Mouse (Mus musculus) forelimb bud, embryonic 11.5 days (tissue): ENCODE results near the gene Gm6034.
"Not testable (repeated sequence)": the region's sequence is repeated elsewhere in the genome, so short reads cannot be mapped to it uniquely, and the experiment has no call there.

ENCODE experiments used
- DNase-seq: peaks from one replicate; pipeline ENCODE4 v3.0.0-alpha.2; 2012; ENCODE audit warnings: low read depth, low spot score

Gm6034 gene

DNA sequence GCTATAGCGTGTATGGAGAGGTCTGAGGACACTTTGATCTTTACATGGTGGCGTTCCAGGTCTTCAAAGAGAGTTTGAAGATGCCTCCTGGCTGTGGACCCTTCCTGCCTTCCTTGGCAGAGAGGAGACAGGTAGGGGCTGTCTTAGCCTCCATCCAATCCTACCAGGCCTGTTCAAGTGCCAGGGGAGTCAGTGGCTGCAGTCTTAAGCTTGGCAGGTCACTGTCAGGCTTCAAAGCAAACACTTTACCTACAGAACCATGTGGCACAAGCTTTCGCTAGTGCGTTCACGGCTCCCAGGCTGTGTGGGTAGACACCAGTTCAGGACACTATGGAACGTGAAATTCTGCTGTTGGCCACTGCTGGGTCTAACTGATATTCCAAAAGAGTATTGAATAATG is 19.8 kb upstream of the Gm6034 start:
- DNase-seq, result no peak

DNA sequence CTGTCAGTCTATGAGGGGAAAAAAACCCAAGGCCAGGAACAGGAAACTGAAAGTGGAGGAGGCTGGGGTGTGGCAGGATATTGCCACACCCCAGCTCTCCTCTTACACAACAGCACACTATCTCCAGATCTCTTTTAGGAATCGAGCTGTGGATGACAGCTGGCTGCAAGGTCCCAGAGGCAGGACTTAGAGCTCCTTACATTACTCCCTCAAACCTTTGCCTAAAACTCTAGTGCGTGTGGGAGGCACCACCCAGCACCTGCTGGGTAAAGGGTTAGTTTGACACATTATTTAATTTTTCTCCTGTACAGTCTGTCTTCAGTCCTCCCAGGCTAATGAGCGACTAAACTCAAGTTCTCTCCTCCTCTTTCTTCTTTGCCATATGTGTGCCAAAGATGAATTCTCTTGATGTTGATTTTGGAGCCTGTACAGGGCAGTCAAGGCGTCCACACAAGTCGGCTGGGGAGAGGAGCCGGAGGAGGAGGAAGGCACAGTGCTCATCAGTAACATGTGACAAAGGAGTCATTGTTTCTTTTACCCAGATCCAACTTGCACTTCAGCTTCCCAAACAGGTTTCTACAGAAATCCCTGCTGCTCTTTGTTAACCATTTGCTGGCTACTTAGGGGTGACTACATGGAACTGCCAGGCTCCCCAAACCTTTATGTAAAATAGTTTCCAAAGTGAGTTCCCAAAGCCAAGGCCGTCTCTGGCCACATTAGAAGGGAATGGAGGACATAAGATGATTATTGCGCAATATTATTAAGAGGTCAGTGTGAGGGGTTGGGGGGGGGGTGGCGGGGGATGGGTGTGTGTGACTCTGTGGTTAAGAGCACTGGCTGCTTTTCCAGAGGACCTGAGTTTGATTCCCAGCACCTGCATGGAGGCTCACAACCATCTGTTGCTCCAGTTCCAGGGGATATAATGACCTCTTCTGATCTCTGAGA is 18.8 kb upstream of the Gm6034 start:
- DNase-seq, result no peak

DNA sequence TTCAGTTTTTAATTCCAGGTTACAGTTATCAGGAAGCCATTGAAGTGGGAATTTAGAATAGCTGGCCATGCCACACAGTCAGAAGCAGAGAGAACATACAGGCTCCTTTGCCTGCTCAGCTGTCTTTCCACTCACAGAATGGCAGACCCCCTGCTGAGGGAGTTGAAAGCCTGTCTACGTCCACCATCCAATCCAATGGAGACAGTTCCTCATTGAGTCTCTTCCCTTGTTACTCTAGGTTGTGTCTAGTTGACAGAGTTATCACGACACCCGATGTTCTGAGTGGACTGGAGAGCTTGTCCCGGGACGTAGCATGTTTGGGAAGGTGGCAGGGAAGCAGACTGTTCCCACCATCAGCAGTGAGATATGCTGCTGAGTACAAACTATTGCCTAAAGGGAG is 17.6 kb upstream of the Gm6034 start:
- DNase-seq, result no peak

DNA sequence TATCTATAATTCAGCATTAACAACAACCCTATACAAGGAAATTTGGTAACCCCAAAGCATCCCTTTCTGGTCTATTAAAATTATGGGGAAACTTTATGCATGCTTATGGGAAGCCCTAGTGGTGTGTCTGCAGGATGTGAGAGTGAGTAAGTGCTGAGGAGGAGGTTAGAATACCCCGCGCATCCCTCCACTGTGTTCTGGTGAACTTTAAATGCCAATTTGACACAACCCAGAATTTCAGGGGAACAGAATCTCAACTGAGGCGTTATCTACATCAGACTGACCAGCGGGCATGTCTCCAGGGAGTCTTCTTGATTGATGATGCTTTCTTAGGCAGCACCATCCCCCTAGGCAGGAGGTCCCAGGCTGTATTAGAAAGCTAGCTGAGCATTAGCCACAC is 16.9 kb upstream of the Gm6034 start:
- DNase-seq, result no peak

- no peak for DNase-seq
Measured at GRCm38 (mm10) chr17:36027663-36028062, 15.1 kb upstream of the Gm6034 start.

- DNase-seq, result no peak
Measured at GRCm38 (mm10) chr17:36028879-36029619, 13.7 kb upstream of the Gm6034 start.

DNA sequence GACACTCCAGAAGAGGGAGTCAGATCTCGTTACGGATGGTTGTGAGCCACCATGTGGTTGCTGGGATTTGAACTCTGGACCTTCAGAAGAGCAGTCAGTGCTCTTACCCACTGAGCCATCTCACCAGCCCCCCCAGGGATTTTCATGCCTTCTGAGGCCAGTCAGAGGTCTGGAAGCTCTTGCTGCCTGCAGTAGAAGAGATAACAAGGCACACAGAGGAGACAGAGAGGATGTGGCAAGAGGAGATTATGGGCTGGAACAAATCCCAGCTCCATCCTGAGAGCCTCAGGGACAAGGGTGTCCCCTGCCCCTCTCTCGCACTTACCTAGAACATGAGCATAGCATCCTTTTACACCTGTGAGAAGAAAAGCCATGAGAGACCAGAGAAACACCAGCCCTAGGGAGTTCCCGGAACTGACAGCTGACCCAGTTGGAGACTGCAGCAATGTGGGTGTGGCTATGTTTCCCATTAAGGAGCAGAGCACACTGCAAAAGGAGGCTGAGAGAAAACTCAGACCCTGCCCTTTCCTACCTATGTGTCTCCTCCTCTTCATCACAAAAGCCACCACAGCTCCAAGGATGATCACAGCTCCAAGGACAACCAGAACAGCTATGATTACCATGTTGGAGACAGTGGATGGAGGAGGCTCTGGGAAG is 12.6 kb upstream of the Gm6034 start:
- not testable (repeated sequence) for DNase-seq

- DNase-seq, result not testable (repeated sequence)
Measured at GRCm38 (mm10) chr17:36030703-36031582, 11.8 kb upstream of the Gm6034 start.

DNA sequence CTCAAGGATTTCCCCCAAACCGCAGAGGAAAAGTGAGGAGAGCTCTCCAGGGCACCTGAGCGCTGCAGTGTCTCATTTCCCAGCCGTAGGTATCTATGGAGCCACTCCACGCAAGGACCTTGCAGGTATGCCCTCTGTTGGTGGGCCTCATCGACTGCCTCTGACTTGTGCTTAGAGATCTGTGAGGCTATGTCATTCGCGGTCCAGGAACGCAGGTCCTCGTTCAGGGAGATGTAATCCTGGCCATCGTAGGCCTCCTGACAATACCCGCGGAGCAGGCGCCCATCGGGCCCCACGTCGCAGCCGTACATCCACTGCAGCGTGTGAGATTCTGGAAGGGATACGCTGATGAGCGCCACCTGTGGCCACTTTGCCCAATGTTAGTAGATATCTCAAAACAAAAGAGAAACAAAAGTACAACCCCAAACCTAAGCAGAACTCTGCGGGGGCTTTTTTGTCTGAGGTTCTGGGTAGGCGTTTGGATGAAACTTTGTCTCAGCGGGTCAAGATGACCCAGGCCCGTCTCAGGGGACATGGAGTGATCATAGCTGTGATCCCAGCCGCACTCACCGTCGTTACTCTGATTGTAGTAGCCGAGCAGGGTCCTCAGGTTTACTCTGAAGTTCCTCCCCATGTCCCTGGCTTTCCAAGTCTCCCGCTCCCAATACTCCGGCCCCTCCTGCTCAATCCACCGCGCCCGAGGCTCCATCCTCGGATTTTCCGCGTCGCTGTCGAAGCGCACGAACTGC is 11.0 kb upstream of the Gm6034 start:
- not testable (repeated sequence) for DNase-seq

- DNase-seq, result not testable (repeated sequence)
Measured at GRCm38 (mm10) chr17:36032351-36032875, 10.3 kb upstream of the Gm6034 start, which contains the start of gene H2-T23. Gene H2-T23 (minus strand): TSS chr17:36032855.

GRCm38 (mm10) chr17:36034524-36034923 is 8.2 kb upstream of the Gm6034 start:
- not testable (repeated sequence) for DNase-seq

GRCm38 (mm10) chr17:36035010-36035638 is 7.6 kb upstream of the Gm6034 start:
- DNase-seq, result not testable (repeated sequence)

- DNase-seq, result not testable (repeated sequence)
Measured at GRCm38 (mm10) chr17:36036126-36036525, 6.6 kb upstream of the Gm6034 start.

GRCm38 (mm10) chr17:36040604-36041003 is 2.2 kb upstream of the Gm6034 start:
- not testable (repeated sequence) for DNase-seq

DNA sequence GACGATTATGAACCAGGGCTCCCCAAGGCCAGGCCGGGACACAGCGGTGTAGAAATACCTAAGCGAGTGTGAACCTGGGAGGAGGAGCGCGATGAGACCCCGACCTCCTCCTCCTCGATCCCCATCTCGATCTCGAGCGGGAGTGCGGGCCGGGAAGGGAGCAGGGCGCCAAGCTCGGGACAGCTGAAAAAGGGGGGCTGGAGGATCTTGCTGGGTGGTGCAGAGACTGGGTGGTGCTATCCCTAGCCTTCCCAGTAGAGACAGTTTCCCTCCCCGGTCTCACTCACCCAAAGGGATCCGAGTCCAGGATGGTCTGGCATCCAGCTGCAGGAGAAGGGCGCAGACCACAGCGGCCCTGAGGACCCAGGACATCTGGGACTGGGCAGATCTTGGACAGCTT is 706 bp upstream of the Gm6034 start:
- not testable (repeated sequence) for DNase-seq

DNA sequence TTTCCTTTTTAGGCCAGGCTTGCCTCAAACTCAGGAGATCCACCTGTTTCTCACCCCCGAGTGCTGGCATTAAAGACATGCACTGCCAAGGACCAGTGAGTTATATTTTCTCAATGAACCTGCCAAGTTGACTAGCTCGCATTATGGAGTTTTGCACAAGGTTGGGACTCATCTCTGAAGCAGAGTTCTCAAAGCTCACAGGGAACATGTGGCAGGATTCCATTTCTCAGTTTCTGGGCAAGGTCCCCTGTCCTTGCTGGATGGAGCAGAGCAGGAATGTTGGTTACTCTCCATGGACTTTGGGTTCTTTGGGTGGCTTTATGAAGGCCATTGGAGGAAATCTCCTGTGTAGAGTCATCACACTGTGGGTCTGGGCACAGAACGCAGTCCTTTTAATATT is 525 bp downstream of the Gm6034 start:
- DNase-seq, result no peak

- DNase-seq, result not testable (repeated sequence)
Measured at GRCm38 (mm10) chr17:36057927-36058326, 15.2 kb downstream of the Gm6034 start.

DNA sequence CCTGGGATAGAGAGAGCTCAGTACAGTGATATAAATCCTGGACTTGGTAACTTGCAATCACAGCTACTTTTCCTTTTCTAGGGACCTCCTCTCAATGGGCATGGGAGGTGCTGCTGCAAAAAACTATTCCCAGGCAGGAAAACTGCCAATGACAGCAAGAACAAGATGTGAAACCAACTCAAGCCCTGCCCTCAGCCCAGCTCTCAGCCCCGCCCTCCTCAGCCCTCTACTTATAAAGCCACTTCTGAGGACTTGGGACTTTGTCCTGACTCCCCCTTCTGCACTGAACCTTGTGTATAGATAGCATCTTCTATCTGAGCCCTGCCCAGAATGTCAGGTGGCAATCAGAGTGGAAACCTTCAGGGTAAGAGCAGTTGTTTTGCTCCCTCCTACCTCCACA is 15.6 kb downstream of the Gm6034 start, which contains the start of gene Gm11127:
Gm11127 (minus strand) TSS at position 10 of the 400 bp plus-strand sequence.
- DNase-seq, result not testable (repeated sequence)

DNA sequence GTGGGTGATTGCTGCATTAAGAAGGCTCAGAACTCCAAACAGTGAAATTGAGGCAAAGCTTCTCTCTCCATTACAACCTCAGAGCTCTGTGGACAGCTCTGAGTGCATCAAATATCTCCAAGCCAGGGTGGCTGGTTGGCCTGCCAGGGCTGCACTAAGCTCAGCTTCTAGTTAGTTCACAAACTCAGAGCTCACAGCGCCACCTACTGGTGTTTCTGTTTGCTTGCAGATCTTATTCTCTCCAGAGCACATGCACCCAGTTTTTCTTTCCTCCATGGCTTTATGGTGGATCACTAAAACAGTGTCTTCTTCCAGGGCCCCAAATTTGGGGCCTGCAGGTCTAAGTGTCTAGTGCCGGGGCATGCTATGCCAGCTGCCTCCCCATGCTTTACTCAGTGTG is 18.1 kb downstream of the Gm6034 start:
- DNase-seq, result peak; percentile 88
